Mouse (Mus musculus) liver, embryonic 16.5 days (tissue): ENCODE data around the gene Slc6a17. TPM values are rescaled to one million over a fixed set of nuclear protein-coding genes. Genes with fewer than 3 reads are reported as not detected.

ENCODE experiments used
- ATAC-seq: fragments of 200-750 bp; cut with Nextera tagmentation; 2 replicates; pipeline ENCODE4 v1.8.0; 2017; ENCODE audit warnings: low read depth, mild to moderate bottlenecking, moderate number of reproducible peaks, moderate library complexity
- H3K27ac ChIP-seq: fragments of 300-500 bp; sonication (generic); 2 replicates; pipeline ENCODE4 v1.5.1; 2014; ENCODE audit warnings: mild to moderate bottlenecking, low read length
- H3K27me3 ChIP-seq: fragments of 300-500 bp; sonication (generic); 2 replicates; pipeline ENCODE4 v1.6.1; 2014; ENCODE audit warnings: low read depth, low read length, mixed read lengths; ENCODE audit not compliant: control insufficient read depth, insufficient read depth
- H3K36me3 ChIP-seq: fragments of 300-500 bp; sonication (generic); 2 replicates; pipeline ENCODE4 v1.6.1; 2014; ENCODE audit warnings: mild to moderate bottlenecking; ENCODE audit not compliant: control insufficient read depth, insufficient read depth
- H3K4me1 ChIP-seq: fragments of 300-500 bp; sonication (generic); 2 replicates; pipeline ENCODE4 v1.6.1; 2014; ENCODE audit warnings: low read depth, low read length, mixed read lengths; ENCODE audit not compliant: control insufficient read depth
- H3K4me2 ChIP-seq: fragments of 300-500 bp; sonication (generic); 2 replicates; pipeline ENCODE4 v1.6.1; 2014; ENCODE audit warnings: low read depth, low read length, mixed read lengths
- H3K4me3 ChIP-seq: fragments of 300-500 bp; sonication (generic); 2 replicates; pipeline ENCODE4 v1.5.1; 2014; ENCODE audit warnings: low read depth, mild to moderate bottlenecking, low read length
- H3K9ac ChIP-seq: fragments of 300-500 bp; sonication (generic); 2 replicates; pipeline ENCODE4 v1.6.1; 2014; ENCODE audit warnings: low read depth, low read length
- H3K9me3 ChIP-seq: fragments of 300-500 bp; sonication (generic); replicated peaks from 2 replicates; pipeline ENCODE4 v1.6.1; 2016; ENCODE audit warnings: low read length; ENCODE audit not compliant: control insufficient read depth
- WGBS: fragments of 180-500 bp; shearing (Covaris S2); extraction: QIAGEN DNeasy Blood & Tissue Kit; methylation state at CpG from one replicate; pipeline ENCODE4 v1.1.7; 2014; ENCODE audit not compliant: insufficient replicate concordance; 5-methylcytosine and 5-hydroxymethylcytosine counted together
- polyA plus RNA-seq: library from polyadenylated mRNA; unstranded; fragments of >200 nt; fragmentation: Nextera tagmentation; extraction: Ambion mirVana; gene quantifications from 2 replicates; pipeline ENCODE4 v1.2.1, GENCODE M21; 2015

The Slc6a17 gene
- polyA plus RNA-seq, 1 experiment from 2014 or later = 0.08 TPM

DNA sequence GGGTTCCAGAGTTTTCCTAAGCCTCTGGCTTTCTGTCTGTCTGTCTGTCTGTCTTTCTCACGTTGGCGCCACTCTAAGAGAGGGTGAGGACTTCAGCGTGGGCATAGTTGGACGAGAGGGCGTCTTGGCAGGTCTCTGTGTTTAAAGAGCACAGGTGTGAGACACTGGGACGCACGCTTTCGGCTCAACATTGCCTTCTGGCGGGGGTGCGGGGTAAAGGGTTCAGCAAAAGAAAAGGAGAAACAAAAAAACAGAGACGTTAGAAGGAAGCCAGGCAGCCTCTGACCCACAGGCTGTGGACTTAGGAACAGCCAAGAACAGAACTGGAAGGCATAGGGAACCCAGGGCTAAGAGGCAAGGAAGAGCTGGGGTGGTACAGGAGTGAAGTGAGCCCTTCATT is 78.5 kb downstream of the Slc6a17 start:
- H3K9me3 ChIP-seq = no peaks in the 10 kb centered on the region
- H3K4me2 ChIP-seq = no peak overlapping the region
- no peak overlapping the region for H3K4me3 ChIP-seq
- H3K27ac ChIP-seq = no peak overlapping the region
- H3K27me3 ChIP-seq = no peaks in the 10 kb centered on the region
- H3K36me3 ChIP-seq = no peaks in the 10 kb centered on the region
- ATAC-seq = no peak
- 62% methylated on average over 11 of the region's 11 CpGs for WGBS
- H3K9ac ChIP-seq = no peak overlapping the region
- no peaks in the 10 kb centered on the region for H3K4me1 ChIP-seq

DNA sequence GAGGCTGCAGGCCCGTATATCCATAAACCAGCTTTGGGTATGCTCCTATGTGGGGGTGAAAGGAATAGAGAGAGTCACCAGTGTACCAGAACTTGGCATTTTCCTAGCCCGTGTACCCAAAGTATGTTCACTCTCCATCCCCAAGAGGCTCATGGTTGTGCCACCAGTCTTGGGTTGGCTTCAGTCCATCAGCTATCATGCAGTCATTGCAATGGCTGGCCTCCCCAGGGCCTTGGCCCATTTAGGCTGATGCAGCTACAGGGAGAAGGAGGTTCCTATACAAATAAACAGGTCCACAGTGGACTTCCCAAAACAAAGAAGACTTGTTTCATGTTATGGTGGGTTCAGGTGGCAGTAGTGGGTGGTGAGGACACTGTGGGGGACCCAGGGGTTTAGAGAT is 80.2 kb downstream of the Slc6a17 start:
- H3K27ac ChIP-seq = no peak overlapping the region
- no peaks in the 10 kb centered on the region for H3K27me3 ChIP-seq
- H3K4me2 ChIP-seq = no peak overlapping the region
- no peaks in the 10 kb centered on the region for H3K9me3 ChIP-seq
- 56% methylated on average over 2 of the region's 2 CpGs for WGBS
- H3K9ac ChIP-seq = no peak overlapping the region
- ATAC-seq = no peak
- H3K4me1 ChIP-seq = no peaks in the 10 kb centered on the region
- H3K4me3 ChIP-seq = no peak overlapping the region
- H3K36me3 ChIP-seq = no peaks in the 10 kb centered on the region

DNA sequence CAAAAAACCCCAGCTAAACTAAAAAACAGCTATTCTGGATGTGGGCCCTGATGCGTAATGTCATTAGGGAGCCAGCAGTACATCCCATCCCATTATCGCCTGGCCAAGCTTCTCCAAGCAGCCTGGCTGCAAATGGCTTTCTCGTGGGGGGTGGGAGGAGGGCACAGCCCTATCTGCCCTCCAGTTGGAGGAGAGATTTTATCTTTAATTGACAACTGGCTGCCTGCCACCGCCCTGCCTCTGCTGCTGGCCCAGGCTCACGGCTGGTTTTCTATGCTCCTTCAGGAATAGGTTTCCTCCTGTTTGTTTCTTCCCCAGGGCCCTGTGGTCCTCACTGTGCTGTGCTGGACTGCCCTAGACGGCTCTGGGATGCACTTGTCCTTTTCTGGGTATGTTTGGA is 81.4 kb downstream of the Slc6a17 start:
- no peak overlapping the region for H3K4me2 ChIP-seq
- no peaks in the 10 kb centered on the region for H3K4me1 ChIP-seq
- no peak overlapping the region for H3K9ac ChIP-seq
- H3K27me3 ChIP-seq = no peaks in the 10 kb centered on the region
- 32% methylated on average over 6 of the region's 6 CpGs for WGBS
- H3K4me3 ChIP-seq = no peak overlapping the region
- H3K36me3 ChIP-seq = no peaks in the 10 kb centered on the region
- H3K27ac ChIP-seq = no peak overlapping the region
- ATAC-seq = no peak
- H3K9me3 ChIP-seq = no peaks in the 10 kb centered on the region

DNA sequence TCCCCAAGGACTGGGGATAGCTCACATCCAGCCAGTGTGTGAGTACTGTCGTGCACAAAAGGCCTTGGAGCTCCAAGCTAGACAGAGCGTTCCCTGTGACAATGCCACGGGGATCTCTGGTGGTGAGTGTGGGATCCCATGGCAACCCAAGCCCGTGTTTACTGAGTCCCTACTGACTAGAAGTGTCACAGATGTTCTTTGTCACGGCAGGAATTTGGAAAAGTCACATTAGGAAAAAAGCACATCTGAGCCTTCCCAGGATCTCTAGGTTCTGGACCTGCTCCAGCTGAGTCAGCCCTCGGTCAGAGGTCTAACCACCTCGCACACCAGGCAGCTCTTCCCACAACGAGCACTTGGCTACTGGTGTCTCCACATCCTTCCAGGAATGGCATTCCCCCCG is 84.2 kb downstream of the Slc6a17 start:
- Histone ChIP-seq H3K9ac (no peak overlapping the region), H3K36me3 (no peaks in the 10 kb centered on the region), H3K4me1 (no peaks in the 10 kb centered on the region), H3K4me2 (no peak overlapping the region), H3K4me3 (no peak overlapping the region), H3K27ac (no peak overlapping the region), H3K9me3 (no peaks in the 10 kb centered on the region), H3K27me3 (no peaks in the 10 kb centered on the region)
- 53% methylated on average over 9 of the region's 9 CpGs for WGBS
- no peak for ATAC-seq

DNA sequence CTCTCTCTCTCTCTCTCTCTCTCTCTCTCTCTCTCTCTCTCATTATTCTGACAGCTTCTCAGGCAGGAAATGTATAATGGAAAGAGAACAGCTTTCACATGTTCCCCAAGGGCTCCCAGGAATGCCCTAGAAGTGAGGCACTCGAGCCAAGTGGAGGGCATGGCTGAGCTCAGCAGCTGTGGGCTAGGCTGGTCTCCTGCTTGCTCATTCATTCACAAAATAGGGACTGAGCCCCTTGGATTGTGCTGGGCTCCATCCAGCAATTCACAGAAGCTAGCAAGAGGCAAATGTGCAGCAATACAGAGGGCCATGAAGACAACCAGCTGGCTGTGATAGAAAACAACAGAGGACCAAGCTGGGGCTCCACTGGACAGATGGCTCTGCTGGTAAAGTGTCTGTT is 86.5 kb downstream of the Slc6a17 start:
- Histone ChIP-seq H3K9me3 (no peaks in the 10 kb centered on the region), H3K4me1 (no peaks in the 10 kb centered on the region), H3K9ac (no peak overlapping the region), H3K4me2 (no peak overlapping the region), H3K36me3 (no peaks in the 10 kb centered on the region), H3K27ac (no peak overlapping the region), H3K4me3 (no peak overlapping the region), H3K27me3 (no peaks in the 10 kb centered on the region)
- ATAC-seq = no peak
- WGBS = 18% methylated on average over 1 of the region's 1 CpGs

DNA sequence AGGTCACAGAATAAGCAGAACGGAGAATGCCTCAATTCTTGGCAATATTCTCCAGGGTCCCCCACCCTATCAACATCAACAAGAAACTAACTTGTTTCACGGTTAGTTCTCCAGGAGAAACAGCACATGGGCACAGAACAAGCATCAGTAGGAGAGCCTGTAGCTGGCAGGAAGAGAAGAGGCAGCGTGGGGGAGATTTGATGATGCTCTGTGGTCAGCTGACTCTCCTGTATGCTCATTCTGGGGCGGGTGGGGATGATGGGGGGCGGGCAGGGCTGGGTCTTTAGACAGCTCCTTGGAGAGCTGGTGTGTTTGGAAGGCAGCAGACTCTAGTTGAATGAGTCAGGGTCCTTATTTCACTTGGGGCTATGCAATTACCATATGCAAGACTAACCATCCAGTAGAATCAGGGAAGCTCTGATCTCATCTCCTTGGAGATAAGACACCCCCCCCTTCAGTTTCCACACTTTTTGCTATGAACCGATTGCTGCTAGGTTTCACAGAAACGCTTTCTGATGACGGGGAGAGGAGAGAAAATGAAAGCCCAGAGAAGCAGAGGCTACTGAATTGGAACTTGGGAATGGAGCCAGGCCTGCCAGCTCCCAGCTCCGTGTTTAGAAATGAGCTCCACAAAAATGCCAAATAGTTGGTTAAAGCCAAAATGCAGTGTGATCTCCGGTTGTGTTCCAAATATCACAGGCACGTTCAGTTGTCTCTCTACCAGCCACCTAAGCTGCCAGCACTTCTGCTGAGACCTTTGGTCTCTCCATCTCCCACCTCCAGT is 93.4 kb downstream of the Slc6a17 start:
- Histone ChIP-seq H3K27me3 (no peaks in the 10 kb centered on the region), H3K4me1 (no peaks in the 10 kb centered on the region), H3K9me3 (no peaks in the 10 kb centered on the region), H3K4me3 (no peak overlapping the region), H3K36me3 (no peaks in the 10 kb centered on the region), H3K4me2 (no peak overlapping the region), H3K9ac (no peak overlapping the region), H3K27ac (no peak overlapping the region)
- ATAC-seq = no peak
- WGBS = 57% methylated on average over 11 of the region's 11 CpGs

DNA sequence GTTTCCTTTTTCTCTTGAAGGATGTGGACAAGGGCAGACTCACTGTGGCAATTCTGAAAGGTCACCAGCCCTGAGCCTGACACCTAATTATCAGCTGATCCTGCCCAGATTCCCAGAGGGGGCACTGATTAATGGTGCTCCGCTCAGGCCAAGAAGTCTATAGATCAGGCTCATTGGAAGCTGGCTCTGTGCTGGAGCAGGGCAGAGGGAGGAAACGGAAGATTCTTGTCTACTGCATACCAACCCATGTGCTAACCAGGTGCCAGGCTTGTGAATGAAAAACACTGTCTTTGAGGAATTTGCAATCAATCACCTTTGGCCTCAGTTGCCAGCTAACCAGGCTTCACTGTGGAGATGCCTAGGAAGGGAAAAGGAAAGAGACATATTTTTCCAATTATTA is 97.7 kb downstream of the Slc6a17 start:
- Histone ChIP-seq H3K36me3 (no peaks in the 10 kb centered on the region), H3K4me3 (no peak overlapping the region), H3K9me3 (no peaks in the 10 kb centered on the region), H3K27me3 (no peaks in the 10 kb centered on the region), H3K4me1 (no peaks in the 10 kb centered on the region), H3K4me2 (no peak overlapping the region), H3K27ac (no peak overlapping the region), H3K9ac (no peak overlapping the region)
- ATAC-seq = no peak
- 52% methylated on average over 2 of the region's 2 CpGs for WGBS

Other genes with a start within 250 kb of the Slc6a17 start
- gene Lamtor5, start 239.2 kb downstream of the Slc6a17 start, polyA plus RNA-seq = 88.2 and 90.1 TPM in 2 replicates
- gene Slc16a4, start 226.8 kb downstream of the Slc6a17 start, polyA plus RNA-seq = 0.30 and 0.39 TPM in 2 replicates
- gene Rbm15, start 184.3 kb downstream of the Slc6a17 start, polyA plus RNA-seq = 8.1 and 8.2 TPM in 2 replicates
- 0.02 TPM in 1 of 2 replicates, not detected in the other for gene Kcnc4, start 58.5 kb downstream of the Slc6a17 start, polyA plus RNA-seq
- not detected in 2 replicates for gene Ubl4b, start 37.1 kb upstream of the Slc6a17 start, polyA plus RNA-seq
- gene Alx3, start 77.0 kb upstream of the Slc6a17 start, polyA plus RNA-seq = 0.09 TPM in 1 of 2 replicates, not detected in the other
- not detected in 2 replicates for gene Gm10961, start 113.3 kb upstream of the Slc6a17 start, polyA plus RNA-seq
- 8.6 and 8.7 TPM in 2 replicates for gene Strip1, start 113.7 kb upstream of the Slc6a17 start, polyA plus RNA-seq
- gene Ahcyl1, start 178.5 kb upstream of the Slc6a17 start, polyA plus RNA-seq = 23.7 and 24.8 TPM in 2 replicates
- gene Csf1, start 242.5 kb upstream of the Slc6a17 start, polyA plus RNA-seq = 6.0 and 7.9 TPM in 2 replicates